Mouse (Mus musculus): ENCODE data around the gene Cmss1.
"Not testable (repeated sequence)": the region's sequence is repeated elsewhere in the genome, so short reads cannot be mapped to it uniquely, and the experiment has no call there.

Gene Cmss1

GRCm38 (mm10) chr16:57421680-57422417 lies 184.8 kb downstream of the Cmss1 start:
- no peak for DNase-seq

- DNase-seq = no peak
These were observed 185.7 kb downstream of the Cmss1 start for GRCm38 (mm10) chr16:57420773-57421556.

GRCm38 (mm10) chr16:57419881-57420280 lies 186.8 kb downstream of the Cmss1 start:
- no peak for DNase-seq

GRCm38 (mm10) chr16:57419332-57419731 lies 187.3 kb downstream of the Cmss1 start:
- no peak for DNase-seq

GRCm38 (mm10) chr16:57417955-57418354 lies 188.7 kb downstream of the Cmss1 start:
- DNase-seq = no peak

- no peak for DNase-seq
These were observed 189.6 kb downstream of the Cmss1 start for GRCm38 (mm10) chr16:57417017-57417416.

- no peak for DNase-seq
These were observed 190.6 kb downstream of the Cmss1 start for GRCm38 (mm10) chr16:57416049-57416448.

- DNase-seq = no peak
These were observed 193.9 kb downstream of the Cmss1 start for GRCm38 (mm10) chr16:57412766-57413165.

- no peak for DNase-seq
These were observed 202.8 kb downstream of the Cmss1 start for GRCm38 (mm10) chr16:57403825-57404224.

GRCm38 (mm10) chr16:57402910-57403309 lies 203.8 kb downstream of the Cmss1 start:
- peak; percentile 37 for DNase-seq

GRCm38 (mm10) chr16:57401702-57402101 lies 205.0 kb downstream of the Cmss1 start:
- DNase-seq = no peak

- DNase-seq = peak; percentile 55
These were observed 207.1 kb downstream of the Cmss1 start for GRCm38 (mm10) chr16:57399566-57399965.

- DNase-seq = peak; percentile 82
These were observed 208.1 kb downstream of the Cmss1 start for GRCm38 (mm10) chr16:57398387-57399214.

GRCm38 (mm10) chr16:57397845-57398244 lies 208.8 kb downstream of the Cmss1 start:
- no peak for DNase-seq

GRCm38 (mm10) chr16:57396249-57396648 lies 210.4 kb downstream of the Cmss1 start:
- DNase-seq = no peak

- no peak for DNase-seq
These were observed 213.5 kb downstream of the Cmss1 start for GRCm38 (mm10) chr16:57393161-57393560.

- no peak for DNase-seq
These were observed 214.2 kb downstream of the Cmss1 start for GRCm38 (mm10) chr16:57392461-57392860.

- not testable (repeated sequence) for DNase-seq
These were observed 215.5 kb downstream of the Cmss1 start for GRCm38 (mm10) chr16:57391171-57391570.

GRCm38 (mm10) chr16:57389566-57390251 lies 217.0 kb downstream of the Cmss1 start:
- DNase-seq = no peak

GRCm38 (mm10) chr16:57384274-57384673 lies 222.4 kb downstream of the Cmss1 start:
- no peak for DNase-seq

GRCm38 (mm10) chr16:57383266-57383971 lies 223.2 kb downstream of the Cmss1 start:
- no peak for DNase-seq
